Mouse (Mus musculus) ES-E14 (cell line): ENCODE measurements around the gene Tmem139.

Experiments
- HCFC1 ChIP-seq: IDR thresholded peaks from 2 replicates; pipeline ENCODE4 v1.6.1; 2012; ENCODE audit warnings: low read length, inconsistent platforms, borderline replicate concordance; ENCODE audit not compliant: insufficient read depth
- MAFK ChIP-seq: IDR thresholded peaks from 2 replicates; pipeline ENCODE4 v1.6.1; 2014; ENCODE audit warnings: mild to moderate bottlenecking, low read depth, low read length, inconsistent platforms; ENCODE audit not compliant: insufficient read depth

DNA sequence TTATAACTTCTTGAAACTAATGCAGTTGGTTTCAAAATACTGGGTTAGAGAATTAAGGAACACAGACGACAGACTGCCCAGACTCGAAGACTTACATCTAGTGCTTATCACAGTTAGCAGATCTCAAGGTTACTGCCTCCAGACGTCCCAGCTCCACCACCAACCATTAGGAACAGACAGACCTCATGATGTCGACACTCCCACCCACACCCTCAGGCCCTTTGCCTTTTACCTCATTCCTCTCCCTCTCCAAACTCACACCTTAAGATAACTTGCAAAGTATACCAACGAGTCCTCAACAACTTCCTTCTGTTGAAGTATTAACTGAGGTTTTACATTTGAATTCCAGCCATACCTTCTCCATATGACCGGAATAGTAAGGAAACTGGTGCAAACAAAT lies 1.3 kb upstream of the Tmem139 start:
- TF ChIP-seq HCFC1 (no peak), MAFK (no peak)
